In the genomic region with DNA sequence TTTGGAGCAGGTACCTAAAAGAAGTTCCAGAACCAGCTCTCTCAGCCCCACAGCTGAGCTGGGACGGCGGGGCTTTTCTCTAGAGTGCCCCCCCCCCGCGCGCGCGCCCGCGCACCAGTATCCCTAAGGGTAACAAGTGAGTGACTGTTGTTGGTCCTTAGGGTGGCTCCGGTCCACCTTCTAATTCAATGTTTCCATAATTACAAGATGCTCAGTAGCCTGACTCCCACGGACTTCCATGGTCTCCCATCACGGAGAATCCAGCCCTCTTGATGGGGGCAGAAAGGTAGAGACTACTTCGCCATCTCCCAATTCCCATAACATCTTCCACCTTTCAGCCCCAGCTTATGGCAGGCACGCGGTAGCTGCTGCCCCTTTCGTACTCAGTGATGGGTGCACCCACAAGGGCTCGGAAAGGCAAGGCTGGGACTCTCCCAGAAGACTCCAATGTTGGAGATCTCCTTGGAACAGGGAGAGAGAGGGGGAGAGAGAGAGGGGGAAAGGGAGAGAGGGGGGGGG, we compare ENCODE assay signal across 8 mouse cellular contexts. TPM values are rescaled to one million over a fixed set of nuclear protein-coding genes. Genes with fewer than 3 reads are reported as not detected.
DNase-seq lines count a peak whose midpoint lies in the region; ATAC-seq and TF ChIP-seq lines count a peak whose summit lies in the region.

No protein-coding gene starts in this region.

- H3K9me3 ChIP-seq in limb, embryonic 11.5 days (ENCODE audit: control insufficient read depth, low read length): no peaks in the 10 kb centered on the region

- peaks cover 4% of the 10 kb centered on the region; the same call in 1 of the 2 replicates for H3K27me3 ChIP-seq in thymus, adult 2 months (ENCODE audit: control insufficient read depth, insufficient read depth, low read length)
- H3K27me3 ChIP-seq in limb, embryonic 11.5 days (ENCODE audit: control insufficient read depth, insufficient read depth, low read length): no peaks in the 10 kb centered on the region

- peak; percentile 60 for DNase-seq in cerebellum, adult 11-12 months
- DNase-seq in cerebellum, adult 9-11 months: no peak
- no peak for DNase-seq in thymus, adult 2 months
- no peak for DNase-seq in thymus, postnatal 25 days
- DNase-seq in limb, embryonic 11.5 days (ENCODE audit: low spot score): peak; percentile 56
- DNase-seq in retina, embryonic 14.5 days (ENCODE audit: low spot score): peak; percentile 33
- DNase-seq in ovary, postnatal 14 days (ENCODE audit: low spot score): no peak
- no peak for DNase-seq in urinary bladder, postnatal 25 days (ENCODE audit: low spot score)

- H3K4me2 ChIP-seq in limb, embryonic 11.5 days (ENCODE audit: low read depth, severe bottlenecking): peak overlapping the region; percentile 85

- H3K27ac ChIP-seq in thymus, adult 2 months (ENCODE audit: control insufficient read depth, insufficient read depth, low read length): no peak overlapping the region
- no peak overlapping the region for H3K27ac ChIP-seq in limb, embryonic 11.5 days (replicated peaks; ENCODE audit: low read depth, low read length)

- ATAC-seq in limb, embryonic 11.5 days (ENCODE audit: insufficient number of reproducible peaks, low FRiP score, low TSS enrichment, low read depth): peak; percentile 11; the same call in 1 of the 2 replicates

- peak overlapping the region; percentile 96 for H3K9ac ChIP-seq in limb, embryonic 11.5 days (ENCODE audit: low read length)

- WGBS in thymus, adult 2 months: 11% methylated on average over 17 of the region's 17 CpGs
- 1% methylated on average over 17 of the region's 17 CpGs for WGBS in limb, embryonic 11.5 days

- TF ChIP-seq CTCF in thymus, adult 2 months (IDR thresholded peaks at IDR 0.05; ENCODE audit: borderline replicate concordance, control insufficient read depth, extremely low read depth, insufficient read depth, low read length, poor library complexity): no peak

- TF ChIP-seq POLR2A in thymus, adult 2 months (IDR thresholded peaks at IDR 0.05; ENCODE audit: control insufficient read depth, extremely low read depth, insufficient read depth, low read length, poor library complexity): 0 out of 2 replicates have a peak, but pooled peaks have one; percentile 6

- peak overlapping the region; percentile 44 for H3K4me3 ChIP-seq in thymus, adult 2 months (ENCODE audit: control insufficient read depth, insufficient read depth, low read length)
- peak overlapping the region; percentile 67 for H3K4me3 ChIP-seq in limb, embryonic 11.5 days (ENCODE audit: low read depth, low read length)

- peaks cover 5% of the 10 kb centered on the region; the same call in 1 of the 2 replicates for H3K36me3 ChIP-seq in thymus, adult 2 months (ENCODE audit: control insufficient read depth, insufficient read depth, low read length)
- peaks cover 27% of the 10 kb centered on the region for H3K36me3 ChIP-seq in limb, embryonic 11.5 days (ENCODE audit: control insufficient read depth, insufficient read depth, low read length)

- peaks cover 9% of the 10 kb centered on the region; the same call in 1 of the 2 replicates for H3K4me1 ChIP-seq in thymus, adult 2 months (replicated peaks; ENCODE audit: control insufficient read depth, insufficient read depth, low read length)
- H3K4me1 ChIP-seq in limb, embryonic 11.5 days (ENCODE audit: control insufficient read depth, insufficient read depth, low read length): peaks cover 10% of the 10 kb centered on the region

RNA-seq across cellular contexts. Expression of a gene that starts 1.1 kb away (rescaled TPM):
- 10.4 and 11.0 TPM in 2 replicates for polyA plus RNA-seq in thymus, adult 2 months (2012; rRNA removed)
- polyA plus RNA-seq in limb, embryonic 11.5 days (2014; fragmentation: Nextera tagmentation; extraction: Ambion mirVana): 87.0 and 89.0 TPM in 2 replicates

RNA-seq across cellular contexts. Expression of a gene that starts 13.1 kb away (rescaled TPM):
- polyA plus RNA-seq in thymus, adult 2 months (2012; rRNA removed): 64.9 and 71.8 TPM in 2 replicates
- 69.6 and 71.1 TPM in 2 replicates for polyA plus RNA-seq in limb, embryonic 11.5 days (2014; fragmentation: Nextera tagmentation; extraction: Ambion mirVana)

RNA-seq across cellular contexts. Expression of a gene that starts 26.3 kb away (rescaled TPM):
- polyA plus RNA-seq in thymus, adult 2 months (2012; rRNA removed): 349 and 357 TPM in 2 replicates
- polyA plus RNA-seq in limb, embryonic 11.5 days (2014; fragmentation: Nextera tagmentation; extraction: Ambion mirVana): 55.3 and 59.0 TPM in 2 replicates

RNA-seq across cellular contexts. Expression of a gene that starts 29.2 kb away (rescaled TPM):
- 26.1 and 29.7 TPM in 2 replicates for polyA plus RNA-seq in thymus, adult 2 months (2012; rRNA removed)
- polyA plus RNA-seq in limb, embryonic 11.5 days (2014; fragmentation: Nextera tagmentation; extraction: Ambion mirVana): 0.15 and 0.16 TPM in 2 replicates

RNA-seq across cellular contexts. Expression of a gene that starts 38.8 kb away (rescaled TPM):
- 317 and 321 TPM in 2 replicates for polyA plus RNA-seq in thymus, adult 2 months (2012; rRNA removed)
- polyA plus RNA-seq in limb, embryonic 11.5 days (2014; fragmentation: Nextera tagmentation; extraction: Ambion mirVana): 0.13 and 0.20 TPM in 2 replicates

Comparison
In these comparisons a context has a peak if more than half of its experiments do, and no peak if none do; other contexts are left out.
1. DNase-seq: peak in cerebellum, adult 11-12 months (single experiment), limb, embryonic 11.5 days (single experiment) and retina, embryonic 14.5 days (single experiment); none in cerebellum, adult 9-11 months (single experiment), thymus, adult 2 months (single experiment), thymus, postnatal 25 days (single experiment), ovary, postnatal 14 days (single experiment) and urinary bladder, postnatal 25 days (single experiment).